Comparison of ENCODE assay signal across 12 mouse cellular contexts in the genomic region with DNA sequence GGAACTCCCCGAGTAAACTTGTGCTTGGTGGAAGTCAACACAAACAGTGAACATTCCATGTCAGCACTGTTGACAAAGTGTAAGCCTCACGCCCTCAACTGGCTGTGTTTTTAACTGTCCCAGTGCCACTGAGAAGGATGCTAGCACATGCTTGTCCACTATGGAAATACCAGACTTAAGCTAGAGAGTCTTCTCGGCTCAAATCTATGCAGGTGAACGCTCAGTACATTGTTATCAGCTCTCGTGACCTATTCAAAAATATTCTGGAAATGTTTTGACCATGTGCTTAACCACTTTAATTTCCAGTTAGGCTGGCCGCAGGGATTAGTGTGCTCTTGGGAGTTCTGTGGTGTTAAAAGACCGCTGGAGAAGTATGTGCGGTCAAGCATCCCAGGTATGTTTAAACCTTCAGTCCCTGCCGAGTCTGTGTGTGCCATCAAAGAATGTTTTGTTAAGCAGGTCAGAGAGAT.
DNase-seq lines count a peak whose midpoint lies in the region; ATAC-seq and TF ChIP-seq lines count a peak whose summit lies in the region.
"Had no signal": no experiment of that assay in that cellular context is flagged by ENCODE, and none has a peak within 500 bp of the region (broad histone marks: within the 10 kb centered on the region; RNA-seq: fewer than 3 reads in every experiment).

No protein-coding gene starts in this region.

- no peak overlapping the region for H3K4me3 ChIP-seq in gastrocnemius, adult 2 months
- no peak overlapping the region for H3K4me3 ChIP-seq in lung, adult 2 months (replicated peaks; ENCODE audit: extremely low read depth, low read depth, low read length)
- no peak overlapping the region for H3K4me3 ChIP-seq in midbrain, embryonic 14.5 days (replicated peaks; ENCODE audit: low read depth, low read length)
- H3K4me3 ChIP-seq: liver, embryonic 15.5 days had no signal

- H3K4me1 ChIP-seq in lung, adult 2 months (ENCODE audit: control insufficient read depth, insufficient read depth, low read length): peaks cover 4% of the 10 kb centered on the region
- 0 out of 2 replicates have a peak, but pooled peaks cover 1% of the 10 kb centered on the region for H3K4me1 ChIP-seq in midbrain, embryonic 14.5 days (ENCODE audit: control insufficient read depth, insufficient read depth, low read length)
- H3K4me1 ChIP-seq: liver, embryonic 15.5 days had no signal

- no peaks in the 10 kb centered on the region for H3K9me3 ChIP-seq in midbrain, embryonic 14.5 days (ENCODE audit: control insufficient read depth, low read length)
- H3K9me3 ChIP-seq: G1E; liver, embryonic 15.5 days had no signal

- H3K4me2 ChIP-seq in midbrain, embryonic 14.5 days (ENCODE audit: low read length): no peak overlapping the region
- H3K4me2 ChIP-seq: liver, embryonic 15.5 days had no signal

- WGBS in lung, adult 2 months: 35% methylated on average over 9 of the region's 9 CpGs
- 37% methylated on average over 9 of the region's 9 CpGs for WGBS in midbrain, embryonic 14.5 days

- ATAC-seq in midbrain, embryonic 14.5 days (ENCODE audit: low FRiP score, low TSS enrichment): no peak

- intact Hi-C loops in gastrocnemius, adult 2 months (cut with DNase I): no loop called here
- intact Hi-C loops in gastrocnemius, postnatal 14 days (cut with DNase I; ENCODE audit: low total_unique reads): no loop called here

- TF ChIP-seq CTCF in gastrocnemius, adult 2 months (IDR thresholded peaks at IDR 0.05): peak; percentile 25; the same call in 1 of the 2 replicates
- TF ChIP-seq CTCF in lung, adult 2 months (IDR thresholded peaks at IDR 0.05; ENCODE audit: insufficient read depth, low read length): no peak

- DNase-seq in gastrocnemius, adult 2 months: peak; percentile 13
- DNase-seq in gastrocnemius, postnatal 14 days: no peak
- peak; percentile 58 to 59 for DNase-seq in lung, adult 18-20 months
- no peak for DNase-seq in lung, adult 2 months
- peak; percentile 44 for DNase-seq in kidney, postnatal 10 days
- peak; percentile 52 for DNase-seq in mesoderm, embryonic 11.5 days (ENCODE audit: low read depth, low spot score)
- DNase-seq in midbrain, embryonic 14.5 days: no peak
- DNase-seq in right cerebral cortex, postnatal 36 days (ENCODE audit: low spot score in 2 of 2): no peak
- DNase-seq: cerebellum, postnatal 25 days; right cerebral cortex, postnatal 25 days had no signal

- H3K36me3 ChIP-seq in midbrain, embryonic 14.5 days (ENCODE audit: control insufficient read depth, insufficient read depth, low read length): no peaks in the 10 kb centered on the region
- H3K36me3 ChIP-seq: G1E; liver, embryonic 15.5 days had no signal

- H3K27me3 ChIP-seq in midbrain, embryonic 14.5 days (ENCODE audit: control insufficient read depth, insufficient read depth, low read length): no peaks in the 10 kb centered on the region
- H3K27me3 ChIP-seq: liver, embryonic 15.5 days had no signal

- peak overlapping the region; percentile 63 for H3K27ac ChIP-seq in gastrocnemius, adult 2 months
- H3K27ac ChIP-seq in midbrain, embryonic 14.5 days (replicated peaks; ENCODE audit: low read depth, low read length): no peak overlapping the region
- H3K27ac ChIP-seq: liver, embryonic 15.5 days had no signal

- no peak for TF ChIP-seq POLR2A in lung, adult 2 months (IDR thresholded peaks at IDR 0.05; ENCODE audit: borderline replicate concordance, extremely low read depth, low read depth, low read length)

- no peak overlapping the region for H3K9ac ChIP-seq in midbrain, embryonic 14.5 days (replicated peaks; ENCODE audit: low read length)
- H3K9ac ChIP-seq: liver, embryonic 15.5 days had no signal

Comparison
In these comparisons a context has a peak if more than half of its experiments do, and no peak if none do; other contexts are left out.
1. DNase-seq: peak in gastrocnemius, adult 2 months (single experiment), lung, adult 18-20 months (2 of 2), kidney, postnatal 10 days (single experiment) and mesoderm, embryonic 11.5 days (single experiment); none in gastrocnemius, postnatal 14 days (single experiment), lung, adult 2 months (single experiment), midbrain, embryonic 14.5 days (single experiment) and right cerebral cortex, postnatal 36 days (0 of 2).